Mouse (Mus musculus) hindbrain, embryonic 14.5 days (tissue): ENCODE measurements around the gene Cdc40. TPM values are rescaled to one million over a fixed set of nuclear protein-coding genes. Genes with fewer than 3 reads are reported as not detected.

Experiments
- ATAC-seq: fragments of 200-750 bp; cut with Nextera tagmentation; 2 replicates; pipeline ENCODE4 v1.8.0; 2017; ENCODE audit warnings: moderate number of reproducible peaks, mild to moderate bottlenecking, moderate TSS enrichment, moderate library complexity; ENCODE audit not compliant: low FRiP score
- DNase-seq: peaks from one replicate; pipeline ENCODE4 v3.0.0-alpha.2; 2015; ENCODE audit warnings: low spot score
- H3K27ac ChIP-seq: fragments of 300-500 bp; sonication (generic); 2 replicates; pipeline ENCODE4 v1.5.1; 2014; ENCODE audit warnings: mild to moderate bottlenecking, moderate library complexity
- H3K27me3 ChIP-seq: fragments of 300-500 bp; sonication (generic); 2 replicates; pipeline ENCODE4 v1.6.1; 2014; ENCODE audit warnings: mild to moderate bottlenecking, low read length, mixed read lengths; ENCODE audit not compliant: control insufficient read depth, insufficient read depth
- H3K36me3 ChIP-seq: fragments of 300-500 bp; sonication (generic); replicated peaks from 2 replicates; pipeline ENCODE4 v1.6.1; 2014; ENCODE audit not compliant: control insufficient read depth, insufficient read depth
- H3K4me1 ChIP-seq: fragments of 300-500 bp; sonication (generic); replicated peaks from 2 replicates; pipeline ENCODE4 v1.6.1; 2014; ENCODE audit warnings: antibody characterized with exemption, low read length, mixed read lengths; ENCODE audit not compliant: control insufficient read depth, insufficient read depth
- H3K4me2 ChIP-seq: fragments of 300-500 bp; sonication (generic); replicated peaks from 2 replicates; pipeline ENCODE4 v1.6.1; 2014; ENCODE audit warnings: mild to moderate bottlenecking, moderate library complexity
- H3K4me3 ChIP-seq: fragments of 300-500 bp; sonication (generic); replicated peaks from 2 replicates; pipeline ENCODE4 v1.5.1; 2014; ENCODE audit warnings: mild to moderate bottlenecking, low read length
- H3K9ac ChIP-seq: fragments of 300-500 bp; sonication (generic); 2 replicates; pipeline ENCODE4 v1.6.1; 2014
- H3K9me3 ChIP-seq: fragments of 300-500 bp; sonication (generic); 2 replicates; pipeline ENCODE4 v1.6.1; 2016; ENCODE audit warnings: low read length; ENCODE audit not compliant: control insufficient read depth
- WGBS: fragments of 180-500 bp; shearing (Covaris S2); extraction: QIAGEN DNeasy Blood & Tissue Kit; methylation state at CpG from one replicate; pipeline ENCODE4 v1.1.7; 2014; 5-methylcytosine and 5-hydroxymethylcytosine counted together
- polyA plus RNA-seq: library from polyadenylated mRNA; unstranded; fragments of >200 nt; fragmentation: Nextera tagmentation; extraction: Ambion mirVana; gene quantifications from 2 replicates; pipeline ENCODE4 v1.2.1, GENCODE M21; 2014

The Cdc40 gene
- polyA plus RNA-seq, 1 experiment from 2014 or later = 22.5 TPM

GRCm38 (mm10) chr10:40879969-40880368 lies 3.1 kb downstream of the Cdc40 start:
- Histone ChIP-seq H3K4me2 (no peak overlapping the region), H3K4me3 (no peak overlapping the region), H3K9ac (no peak overlapping the region), H3K4me1 (peaks cover 14% of the 10 kb centered on the region), H3K9me3 (no peaks in the 10 kb centered on the region), H3K27me3 (no peaks in the 10 kb centered on the region), H3K27ac (no peak overlapping the region), H3K36me3 (peaks cover 5% of the 10 kb centered on the region; the same call in 1 of the 2 replicates)
- 89% methylated on average over 9 of the region's 9 CpGs for WGBS
- no peak for DNase-seq
- ATAC-seq = no peak

- ATAC-seq (no peak), DNase-seq (no peak)
- no peak overlapping the region for H3K4me2 ChIP-seq
- H3K9me3 ChIP-seq = no peaks in the 10 kb centered on the region
- no peaks in the 10 kb centered on the region for H3K27me3 ChIP-seq
- H3K27ac ChIP-seq = no peak overlapping the region
- peaks cover 5% of the 10 kb centered on the region; the same call in 1 of the 2 replicates for H3K36me3 ChIP-seq
- no peak overlapping the region for H3K4me3 ChIP-seq
- no peak overlapping the region for H3K9ac ChIP-seq
- H3K4me1 ChIP-seq = peaks cover 14% of the 10 kb centered on the region
- WGBS = 87% methylated on average over 3 of the region's 3 CpGs
Observed at GRCm38 (mm10) chr10:40878246-40878645, 4.9 kb downstream of the Cdc40 start.

GRCm38 (mm10) chr10:40872052-40872451 lies 11.1 kb downstream of the Cdc40 start:
- no peaks in the 10 kb centered on the region for H3K9me3 ChIP-seq
- H3K4me1 ChIP-seq = no peaks in the 10 kb centered on the region
- H3K36me3 ChIP-seq = peaks cover 4% of the 10 kb centered on the region
- DNase-seq = no peak
- no peak overlapping the region for H3K9ac ChIP-seq
- no peak overlapping the region for H3K4me3 ChIP-seq
- no peaks in the 10 kb centered on the region for H3K27me3 ChIP-seq
- WGBS = 93% methylated on average over 2 of the region's 2 CpGs
- ATAC-seq = no peak
- no peak overlapping the region for H3K27ac ChIP-seq
- no peak overlapping the region for H3K4me2 ChIP-seq

GRCm38 (mm10) chr10:40871301-40871700 lies 11.8 kb downstream of the Cdc40 start:
- 98% methylated on average over 2 of the region's 2 CpGs for WGBS

GRCm38 (mm10) chr10:40868081-40868480 lies 15.0 kb downstream of the Cdc40 start:
- ATAC-seq = no peak
- WGBS = 94% methylated on average over 2 of the region's 2 CpGs

More at GRCm38 (mm10) chr10:40871301-40871700, 11.8 kb downstream of the Cdc40 start:
- no peaks in the 10 kb centered on the region for H3K27me3 ChIP-seq
- H3K4me1 ChIP-seq = no peaks in the 10 kb centered on the region
- peaks cover 4% of the 10 kb centered on the region for H3K36me3 ChIP-seq
- no peak overlapping the region for H3K4me3 ChIP-seq
- H3K9ac ChIP-seq = no peak overlapping the region
- no peak overlapping the region for H3K27ac ChIP-seq
- H3K4me2 ChIP-seq = no peak overlapping the region
- DNase-seq (no peak), ATAC-seq (no peak)
- no peaks in the 10 kb centered on the region for H3K9me3 ChIP-seq

GRCm38 (mm10) chr10:40857599-40857998 lies 25.5 kb downstream of the Cdc40 start:
- ATAC-seq = no peak

More at GRCm38 (mm10) chr10:40868081-40868480, 15.0 kb downstream of the Cdc40 start:
- DNase-seq = no peak
- no peak overlapping the region for H3K27ac ChIP-seq
- no peaks in the 10 kb centered on the region for H3K27me3 ChIP-seq
- H3K36me3 ChIP-seq = peaks cover 16% of the 10 kb centered on the region
- no peaks in the 10 kb centered on the region for H3K4me1 ChIP-seq
- no peak overlapping the region for H3K4me2 ChIP-seq
- no peak overlapping the region for H3K9ac ChIP-seq
- H3K9me3 ChIP-seq = 0 out of 2 replicates have a peak, but pooled peaks cover 8% of the 10 kb centered on the region
- no peak overlapping the region for H3K4me3 ChIP-seq

GRCm38 (mm10) chr10:40856703-40857102 lies 26.4 kb downstream of the Cdc40 start:
- no peaks in the 10 kb centered on the region for H3K36me3 ChIP-seq
- no peak for ATAC-seq
- H3K9ac ChIP-seq = no peak overlapping the region
- H3K27me3 ChIP-seq = no peaks in the 10 kb centered on the region
- H3K9me3 ChIP-seq = no peaks in the 10 kb centered on the region
- no peak overlapping the region for H3K27ac ChIP-seq
- H3K4me3 ChIP-seq = no peak overlapping the region
- DNase-seq = no peak
- no peak overlapping the region for H3K4me2 ChIP-seq
- no peaks in the 10 kb centered on the region; the same call in 1 of the 2 replicates for H3K4me1 ChIP-seq
- WGBS = 89% methylated on average over 7 of the region's 7 CpGs

More at GRCm38 (mm10) chr10:40857599-40857998, 25.5 kb downstream of the Cdc40 start:
- H3K36me3 ChIP-seq = no peaks in the 10 kb centered on the region
- H3K27ac ChIP-seq = no peak overlapping the region
- no peak overlapping the region for H3K4me2 ChIP-seq
- WGBS = 64% methylated on average over 8 of the region's 8 CpGs
- H3K9me3 ChIP-seq = no peaks in the 10 kb centered on the region
- no peaks in the 10 kb centered on the region; the same call in 1 of the 2 replicates for H3K4me1 ChIP-seq
- H3K4me3 ChIP-seq = no peak overlapping the region
- no peaks in the 10 kb centered on the region for H3K27me3 ChIP-seq
- no peak for DNase-seq
- no peak overlapping the region for H3K9ac ChIP-seq

GRCm38 (mm10) chr10:40855616-40856015 lies 27.5 kb downstream of the Cdc40 start:
- ATAC-seq (no peak), DNase-seq (no peak)
- Histone ChIP-seq H3K27ac (no peak overlapping the region), H3K9me3 (no peaks in the 10 kb centered on the region), H3K27me3 (no peaks in the 10 kb centered on the region), H3K4me2 (no peak overlapping the region), H3K36me3 (no peaks in the 10 kb centered on the region), H3K4me3 (no peak overlapping the region), H3K9ac (no peak overlapping the region), H3K4me1 (no peaks in the 10 kb centered on the region; the same call in 1 of the 2 replicates)
- 89% methylated on average over 2 of the region's 2 CpGs for WGBS

GRCm38 (mm10) chr10:40851138-40851537 lies 32.0 kb downstream of the Cdc40 start:
- no peak overlapping the region for H3K27ac ChIP-seq
- H3K4me2 ChIP-seq = no peak overlapping the region
- no peaks in the 10 kb centered on the region; the same call in 1 of the 2 replicates for H3K4me1 ChIP-seq
- peaks cover 36% of the 10 kb centered on the region for H3K36me3 ChIP-seq
- H3K27me3 ChIP-seq = no peaks in the 10 kb centered on the region
- no peaks in the 10 kb centered on the region for H3K9me3 ChIP-seq
- DNase-seq = no peak
- no peak overlapping the region for H3K4me3 ChIP-seq
- H3K9ac ChIP-seq = no peak overlapping the region
- ATAC-seq = no peak

GRCm38 (mm10) chr10:40850644-40851043 lies 32.5 kb downstream of the Cdc40 start:
- H3K4me2 ChIP-seq = no peak overlapping the region
- DNase-seq = no peak
- no peak overlapping the region for H3K27ac ChIP-seq
- no peaks in the 10 kb centered on the region for H3K27me3 ChIP-seq
- H3K9ac ChIP-seq = no peak overlapping the region
- no peak overlapping the region for H3K4me3 ChIP-seq
- no peaks in the 10 kb centered on the region; the same call in 1 of the 2 replicates for H3K4me1 ChIP-seq
- H3K9me3 ChIP-seq = no peaks in the 10 kb centered on the region
- ATAC-seq = no peak
- WGBS = 88% methylated on average over 2 of the region's 2 CpGs
- peaks cover 37% of the 10 kb centered on the region for H3K36me3 ChIP-seq
